Mouse (Mus musculus) embryonic facial prominence, embryonic 10.5 days (tissue): ENCODE data around the gene Tmem236. TPM values are rescaled to one million over a fixed set of nuclear protein-coding genes. Genes with fewer than 3 reads are reported as not detected.
"Not testable (repeated sequence)": the region's sequence is repeated elsewhere in the genome, so short reads cannot be mapped to it uniquely, and the experiment has no call there.

ENCODE experiments used
- DNase-seq: peaks from one replicate; pipeline ENCODE4 v3.0.0-alpha.2; 2017; ENCODE audit warnings: low spot score
- H3K27ac ChIP-seq: fragments of 300-500 bp; sonication (generic); replicated peaks from 2 replicates; pipeline ENCODE4 v1.5.1; 2016; ENCODE audit warnings: mild to moderate bottlenecking
- H3K27me3 ChIP-seq: fragments of 300-500 bp; sonication (generic); replicated peaks from 2 replicates; pipeline ENCODE4 v1.6.1; 2016; ENCODE audit warnings: low read depth, mild to moderate bottlenecking; ENCODE audit not compliant: poor library complexity, severe bottlenecking
- H3K36me3 ChIP-seq: fragments of 300-500 bp; sonication (generic); replicated peaks from 2 replicates; pipeline ENCODE4 v1.6.1; 2016; ENCODE audit warnings: mild to moderate bottlenecking, moderate library complexity
- H3K4me1 ChIP-seq: fragments of 300-500 bp; sonication (generic); 2 replicates; pipeline ENCODE4 v1.6.1; 2016
- H3K4me3 ChIP-seq: fragments of 300-500 bp; sonication (generic); 2 replicates; pipeline ENCODE4 v1.5.1; 2016; ENCODE audit warnings: mild to moderate bottlenecking, moderate library complexity
- H3K9me3 ChIP-seq: fragments of 300-500 bp; sonication (generic); 2 replicates; pipeline ENCODE4 v1.6.1; 2016; ENCODE audit warnings: mild to moderate bottlenecking
- WGBS: fragments of 180-500 bp; shearing (Covaris S2); methylation state at CpG from one replicate; pipeline ENCODE4 v1.1.7; 2016; 5-methylcytosine and 5-hydroxymethylcytosine counted together
- polyA plus RNA-seq: library from polyadenylated mRNA; unstranded; fragments of >200 nt; fragmentation: Nextera tagmentation; extraction: Ambion mirVana; gene quantifications from 2 replicates; pipeline ENCODE4 v1.2.1, GENCODE M21; 2016

Tmem236 gene
- polyA plus RNA-seq, 1 experiment from 2014 or later, result not detected

DNA sequence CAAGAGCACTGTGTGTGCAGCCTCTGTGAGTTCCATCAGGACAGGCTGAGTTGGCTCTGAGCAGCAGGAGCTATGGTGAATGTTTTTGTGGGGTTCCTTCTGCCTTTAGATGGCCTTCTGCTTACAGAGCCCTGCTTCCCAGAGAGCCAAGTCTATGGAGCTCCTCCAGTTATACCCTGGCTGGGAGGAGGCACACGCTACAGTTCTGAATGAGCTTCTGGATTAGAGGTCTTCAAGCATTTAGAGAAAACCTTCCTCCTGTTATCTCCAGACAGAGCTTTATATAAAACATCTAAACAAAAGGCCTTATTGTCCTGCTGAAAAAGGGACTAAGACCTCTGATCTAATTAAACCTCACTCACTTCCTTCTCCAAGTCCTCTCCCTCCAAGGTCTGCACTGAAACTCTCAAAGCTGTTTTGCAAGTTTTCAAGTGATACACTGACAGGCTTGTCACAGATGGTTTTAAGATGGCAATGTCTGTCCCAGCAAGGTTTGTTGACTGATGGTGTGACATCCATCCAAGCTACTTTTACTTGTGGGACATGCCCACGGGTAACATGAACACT lies 26.6 kb downstream of the Tmem236 start:
- not testable (repeated sequence) for DNase-seq, H3K36me3 ChIP-seq, H3K4me1 ChIP-seq, H3K9me3 ChIP-seq, H3K27me3 ChIP-seq, H3K27ac ChIP-seq, H3K4me3 ChIP-seq
- WGBS, result 50% methylated on average over 1 of the region's 2 CpGs

DNA sequence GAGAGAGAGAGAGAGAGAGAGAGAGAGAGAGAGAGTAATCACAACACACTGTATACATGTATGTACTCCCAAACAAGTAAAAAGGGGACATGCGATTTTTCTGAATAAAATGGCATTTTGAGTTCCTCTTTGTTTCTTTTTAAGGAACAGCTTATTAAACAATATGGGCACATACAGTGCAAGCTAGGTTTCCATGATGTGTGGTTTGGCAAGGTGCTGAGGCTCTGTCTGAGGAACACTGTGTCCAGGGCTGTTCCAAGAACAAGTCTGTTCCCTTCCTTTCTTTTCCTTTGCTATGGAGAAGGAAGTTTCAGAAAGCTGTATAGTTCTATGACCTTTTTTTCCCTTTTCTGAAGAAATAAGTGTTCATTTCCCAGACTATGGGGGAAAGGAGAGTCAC lies 30.0 kb downstream of the Tmem236 start:
- Histone ChIP-seq H3K36me3 (no peaks in the 10 kb centered on the region), H3K27ac (no peak overlapping the region), H3K9me3 (no peaks in the 10 kb centered on the region), H3K4me3 (no peak overlapping the region), H3K27me3 (no peaks in the 10 kb centered on the region), H3K4me1 (no peaks in the 10 kb centered on the region)
- no peak for DNase-seq
- WGBS, result 93% methylated on average over 1 of the region's 1 CpGs

DNA sequence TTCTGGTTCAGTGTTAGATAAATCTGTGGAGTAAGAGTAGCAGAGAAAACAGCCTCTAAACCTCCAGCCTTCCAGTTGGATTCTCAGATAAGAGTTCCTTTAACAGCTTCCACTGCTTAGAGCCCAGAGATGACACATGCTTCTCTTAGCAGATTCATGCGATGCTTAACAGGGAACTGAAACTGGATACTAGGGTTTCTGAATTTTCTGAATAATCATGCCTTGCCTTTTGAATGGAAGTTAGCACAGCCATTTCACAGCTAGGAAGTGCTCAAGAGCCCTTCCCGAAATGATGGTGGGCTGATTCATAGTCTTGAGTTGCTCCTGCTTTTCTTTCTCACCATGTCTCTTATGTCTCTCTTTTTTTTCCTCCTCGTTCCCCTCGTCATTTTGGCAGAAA lies 32.5 kb downstream of the Tmem236 start:
- Histone ChIP-seq H3K4me1 (no peaks in the 10 kb centered on the region), H3K27ac (no peak overlapping the region), H3K36me3 (no peaks in the 10 kb centered on the region), H3K27me3 (no peaks in the 10 kb centered on the region), H3K4me3 (no peak overlapping the region), H3K9me3 (no peaks in the 10 kb centered on the region)
- 80% methylated on average over 4 of the region's 4 CpGs for WGBS
- no peak for DNase-seq

DNA sequence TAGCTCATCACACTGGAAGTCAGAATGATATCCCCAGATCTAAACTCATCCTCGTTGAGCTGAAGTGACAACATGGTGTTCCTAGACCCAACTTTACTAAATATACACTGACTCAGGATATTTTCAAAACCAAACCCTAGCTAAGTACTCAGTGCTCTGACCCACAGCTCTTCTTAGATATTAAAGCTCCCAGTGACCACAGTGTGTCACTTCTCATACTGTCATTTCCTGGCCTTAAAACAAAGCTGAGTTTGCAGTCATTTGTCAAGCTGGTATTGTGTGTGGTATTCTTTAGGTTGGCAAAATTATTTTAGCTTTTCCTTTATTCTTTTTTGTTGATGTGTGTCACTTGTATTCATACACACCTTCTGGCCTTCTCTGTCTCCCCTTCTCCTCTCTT lies 36.4 kb downstream of the Tmem236 start:
- Histone ChIP-seq H3K36me3 (no peaks in the 10 kb centered on the region), H3K9me3 (no peaks in the 10 kb centered on the region), H3K4me3 (no peak overlapping the region), H3K27ac (no peak overlapping the region), H3K4me1 (no peaks in the 10 kb centered on the region), H3K27me3 (no peaks in the 10 kb centered on the region)
- DNase-seq, result no peak
- 90% methylated on average over 1 of the region's 1 CpGs for WGBS

DNA sequence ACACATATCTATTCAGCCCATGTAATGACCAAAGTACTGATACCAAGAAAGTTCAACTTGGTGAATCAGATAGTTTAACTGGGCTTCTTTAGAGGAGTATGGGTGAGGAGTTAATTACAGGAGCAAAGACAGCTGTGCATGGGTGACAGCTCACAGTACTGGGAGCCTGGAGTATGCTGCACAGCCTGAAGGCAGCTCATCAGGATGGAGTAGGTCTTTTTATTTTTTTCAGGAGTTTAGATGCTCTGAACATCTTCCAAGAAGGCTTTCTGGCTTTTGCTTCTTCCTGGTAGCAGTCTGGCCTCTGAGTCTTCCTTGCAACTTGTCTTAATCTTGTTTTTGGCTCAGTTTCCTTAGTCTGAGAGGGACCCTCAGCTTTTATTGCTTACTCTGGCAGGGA lies 37.3 kb downstream of the Tmem236 start:
- no peak for DNase-seq
- Histone ChIP-seq H3K27me3 (no peaks in the 10 kb centered on the region), H3K36me3 (no peaks in the 10 kb centered on the region), H3K4me3 (no peak overlapping the region), H3K9me3 (no peaks in the 10 kb centered on the region), H3K4me1 (no peaks in the 10 kb centered on the region), H3K27ac (no peak overlapping the region)

DNA sequence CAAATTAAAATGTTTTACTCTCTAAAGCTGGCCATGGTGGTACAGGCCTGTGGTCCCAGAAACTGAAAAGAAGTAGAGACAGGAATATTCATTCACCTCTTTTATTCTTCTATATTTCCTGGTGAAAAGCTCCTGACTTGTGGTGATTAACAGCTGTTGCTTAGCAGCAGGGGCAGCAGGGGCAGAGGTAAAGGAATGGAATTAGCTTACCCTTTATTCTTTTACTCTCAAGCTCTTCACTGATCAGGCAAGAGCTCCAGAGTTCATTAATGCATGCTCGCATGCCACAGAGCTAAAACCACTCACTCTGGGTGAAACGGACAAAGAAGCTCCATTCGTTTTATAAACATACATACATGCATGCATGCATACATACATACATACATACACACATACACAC lies 40.4 kb downstream of the Tmem236 start:
- DNase-seq, result no peak
- H3K9me3 ChIP-seq, result no peaks in the 10 kb centered on the region
- no peak overlapping the region for H3K27ac ChIP-seq
- H3K4me1 ChIP-seq, result no peaks in the 10 kb centered on the region
- WGBS, result 44% methylated on average over 3 of the region's 3 CpGs
- H3K36me3 ChIP-seq, result no peaks in the 10 kb centered on the region
- no peaks in the 10 kb centered on the region for H3K27me3 ChIP-seq
- no peak overlapping the region for H3K4me3 ChIP-seq

DNA sequence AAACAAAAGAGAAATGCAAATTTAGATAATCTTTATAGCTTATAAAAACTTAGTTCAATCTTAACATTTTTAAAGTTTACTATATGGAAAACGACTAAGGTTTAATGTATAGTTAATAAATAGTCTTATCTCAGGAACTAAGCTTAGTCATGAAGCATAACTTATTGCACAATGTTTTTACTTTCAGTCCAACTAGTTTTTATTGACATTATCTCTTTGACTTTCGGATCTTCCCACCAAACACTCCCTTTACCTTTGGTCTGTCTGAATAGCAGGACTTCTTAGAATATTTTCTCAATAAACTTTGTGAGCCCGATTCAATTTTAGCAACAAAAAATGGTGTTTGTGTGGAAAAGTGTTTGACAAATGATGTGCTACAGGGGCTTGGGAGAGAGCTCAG lies 42.3 kb downstream of the Tmem236 start:
- 88% methylated on average over 3 of the region's 3 CpGs for WGBS
- Histone ChIP-seq H3K27ac (no peak overlapping the region), H3K9me3 (no peaks in the 10 kb centered on the region), H3K27me3 (no peaks in the 10 kb centered on the region), H3K4me1 (no peaks in the 10 kb centered on the region), H3K36me3 (no peaks in the 10 kb centered on the region), H3K4me3 (no peak overlapping the region)
- DNase-seq, result no peak

DNA sequence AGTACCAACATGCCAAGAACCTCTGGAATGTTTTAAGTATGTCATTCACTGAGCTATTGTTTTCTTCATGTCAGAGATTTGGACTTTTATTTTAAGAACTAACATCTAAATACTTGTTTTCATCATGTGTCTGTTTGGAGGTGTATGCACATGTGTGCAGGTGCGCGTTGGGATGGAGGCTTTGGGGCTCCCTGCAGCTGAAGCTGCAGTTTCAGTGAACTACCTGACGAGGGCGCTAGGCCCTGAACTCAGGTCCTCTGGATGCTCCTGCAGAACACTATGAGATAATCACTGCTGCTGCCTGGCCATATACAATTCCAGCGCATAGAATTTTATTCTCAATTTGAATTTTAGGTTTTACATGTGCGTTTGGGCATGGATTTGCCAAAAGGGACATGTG lies 43.8 kb downstream of the Tmem236 start:
- no peak for DNase-seq
- no peak overlapping the region for H3K4me3 ChIP-seq
- no peak overlapping the region for H3K27ac ChIP-seq
- H3K36me3 ChIP-seq, result no peaks in the 10 kb centered on the region
- H3K27me3 ChIP-seq, result no peaks in the 10 kb centered on the region
- H3K4me1 ChIP-seq, result no peaks in the 10 kb centered on the region
- WGBS, result 76% methylated on average over 6 of the region's 6 CpGs
- no peaks in the 10 kb centered on the region for H3K9me3 ChIP-seq

DNA sequence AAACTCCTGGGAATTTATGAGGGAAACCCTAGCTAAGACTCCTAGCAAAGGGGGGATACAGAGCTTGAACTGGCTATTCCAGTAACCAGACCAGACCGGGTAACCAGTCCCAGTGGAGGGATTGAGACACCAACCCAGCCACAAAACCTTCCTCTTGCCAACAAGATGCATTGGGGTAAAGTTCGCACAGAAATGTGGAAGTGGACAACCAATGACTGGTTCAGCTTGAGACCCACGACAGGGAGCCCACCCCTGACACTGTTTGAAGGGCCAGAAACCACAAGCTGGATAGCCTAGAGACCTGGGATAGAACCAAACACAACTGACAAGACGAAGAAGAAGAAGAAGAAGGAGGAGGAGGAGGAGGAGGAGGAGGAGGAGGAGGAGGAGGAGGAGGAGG lies 50.1 kb downstream of the Tmem236 start:
- H3K4me3 ChIP-seq, result no peak overlapping the region
- no peak for DNase-seq
- no peaks in the 10 kb centered on the region for H3K27me3 ChIP-seq
- no peak overlapping the region for H3K27ac ChIP-seq
- H3K9me3 ChIP-seq, result no peaks in the 10 kb centered on the region
- H3K4me1 ChIP-seq, result no peaks in the 10 kb centered on the region
- no peaks in the 10 kb centered on the region for H3K36me3 ChIP-seq
- 80% methylated on average over 4 of the region's 4 CpGs for WGBS

DNA sequence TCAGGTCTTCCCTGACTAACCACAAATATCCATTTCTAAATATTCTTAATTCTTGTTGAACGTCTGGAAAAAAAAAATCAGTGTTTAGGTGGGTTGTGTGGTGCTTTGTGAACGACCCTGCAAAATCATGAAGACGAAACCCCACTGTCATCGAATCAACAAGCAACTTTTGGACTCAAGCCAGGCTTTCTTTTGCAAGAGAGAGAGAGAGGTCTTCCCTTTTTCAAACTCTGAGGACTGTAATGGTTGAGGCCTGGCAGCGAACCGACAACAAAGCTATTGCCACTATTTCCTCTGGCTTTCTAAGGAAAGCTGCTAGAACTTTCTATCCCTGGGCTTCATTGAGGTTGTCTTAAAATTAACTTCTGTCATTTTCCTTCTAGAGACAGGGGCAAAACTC lies 54.2 kb downstream of the Tmem236 start:
- no peak for DNase-seq
- Histone ChIP-seq H3K36me3 (no peaks in the 10 kb centered on the region), H3K27ac (no peak overlapping the region), H3K9me3 (no peaks in the 10 kb centered on the region), H3K4me3 (no peak overlapping the region), H3K4me1 (no peaks in the 10 kb centered on the region), H3K27me3 (no peaks in the 10 kb centered on the region)
- 86% methylated on average over 6 of the region's 6 CpGs for WGBS

DNA sequence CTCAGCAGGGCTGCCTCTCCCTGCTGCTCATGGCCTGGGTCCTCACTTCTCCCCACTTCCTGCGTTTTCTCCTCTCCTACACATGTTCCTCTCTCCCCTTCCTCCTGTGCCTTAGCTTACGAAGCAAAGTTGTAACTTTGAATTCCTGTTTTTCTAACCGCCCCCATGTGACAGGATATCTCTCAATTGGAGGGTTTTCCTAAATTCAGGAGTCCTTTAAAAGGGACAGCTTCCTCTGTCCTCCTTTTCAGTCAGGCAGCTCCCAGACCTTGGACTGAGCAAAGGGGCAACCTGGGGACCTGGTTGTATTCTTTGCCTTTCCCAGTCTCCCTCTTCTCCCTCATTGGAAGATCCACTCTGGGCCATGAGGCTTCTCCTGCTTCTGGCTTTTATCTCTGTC lies 54.8 kb downstream of the Tmem236 start, which contains the start of gene Mrc1:
TSS of gene Mrc1 (plus strand) at position 244 of the 400 bp plus-strand sequence.
- Histone ChIP-seq H3K27ac (no peak within 1 kb of the TSS), H3K9me3 (no peaks in the 10 kb centered on the region), H3K4me3 (no peak within 1 kb of the TSS), H3K4me1 (no peaks in the 10 kb centered on the region), H3K36me3 (no peaks in the 10 kb centered on the region), H3K27me3 (no peaks in the 10 kb centered on the region)
- WGBS, result 52% methylated on average over 3 of the region's 3 CpGs
- DNase-seq, result no peak

DNA sequence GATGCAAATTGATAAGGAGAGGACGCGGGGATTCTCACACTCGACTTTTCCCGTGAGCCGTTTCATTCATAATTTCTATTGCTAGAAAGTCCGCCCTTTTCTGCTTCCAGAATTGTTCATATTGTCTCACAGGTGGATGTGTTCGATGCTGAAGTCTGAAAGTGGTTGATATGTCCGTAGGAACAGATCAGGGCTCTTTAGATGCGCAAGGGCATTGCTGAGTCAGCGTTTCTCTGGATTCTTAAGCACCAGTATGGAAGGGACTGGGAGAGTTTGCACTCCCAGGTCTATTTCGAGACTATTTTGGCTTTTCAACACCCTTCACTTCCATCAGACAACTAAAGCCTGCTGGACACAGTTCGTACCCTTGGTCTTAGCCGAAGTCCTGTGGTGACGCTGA lies 55.7 kb downstream of the Tmem236 start:
- Histone ChIP-seq H3K36me3 (no peaks in the 10 kb centered on the region), H3K27ac (no peak overlapping the region), H3K9me3 (no peaks in the 10 kb centered on the region), H3K4me3 (no peak overlapping the region), H3K27me3 (no peaks in the 10 kb centered on the region), H3K4me1 (no peaks in the 10 kb centered on the region)
- no peak for DNase-seq
- 90% methylated on average over 14 of the region's 14 CpGs for WGBS

DNA sequence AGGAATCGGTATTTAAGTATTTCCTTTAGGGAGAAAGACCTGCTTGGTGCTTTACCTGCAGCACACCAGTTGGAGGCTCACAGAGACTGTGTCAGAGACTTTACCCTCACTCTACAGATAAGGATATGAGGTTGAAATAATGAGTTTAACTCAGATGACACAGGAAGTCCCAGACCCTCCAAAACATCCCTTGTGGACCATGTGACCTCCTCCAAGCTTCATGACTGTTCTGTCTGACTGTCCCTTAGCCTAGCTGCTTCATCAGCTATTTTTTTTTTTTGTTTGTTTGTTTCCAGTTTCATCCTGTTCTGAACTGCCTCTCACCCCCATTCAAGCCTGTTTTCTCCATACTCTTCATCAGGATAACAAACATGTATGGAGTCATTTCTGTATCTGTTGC lies 58.6 kb downstream of the Tmem236 start:
- DNase-seq, result no peak
- H3K4me3 ChIP-seq, result no peak overlapping the region
- no peak overlapping the region for H3K27ac ChIP-seq
- no peaks in the 10 kb centered on the region for H3K27me3 ChIP-seq
- no peaks in the 10 kb centered on the region for H3K36me3 ChIP-seq
- H3K4me1 ChIP-seq, result no peaks in the 10 kb centered on the region
- WGBS, result 88% methylated on average over 1 of the region's 1 CpGs
- no peaks in the 10 kb centered on the region for H3K9me3 ChIP-seq

DNA sequence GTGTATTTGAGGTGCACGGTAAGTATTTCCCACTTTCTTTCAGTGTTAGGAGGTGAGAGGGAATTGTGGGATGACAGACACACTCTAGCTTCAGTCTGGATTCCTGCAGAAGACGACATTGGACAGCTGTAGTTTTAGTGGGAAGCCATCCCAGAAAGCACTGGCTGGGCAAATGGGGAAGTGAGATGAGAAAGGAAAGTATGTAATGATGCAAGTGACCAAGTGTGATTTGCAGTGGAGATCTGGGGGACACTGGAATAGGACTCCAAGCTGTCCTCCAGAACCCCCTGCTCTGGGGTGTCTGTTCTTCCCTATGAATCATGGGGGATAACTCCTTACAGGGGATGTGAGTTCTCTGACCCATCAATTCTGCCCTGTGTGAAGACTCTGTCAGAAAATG lies 59.7 kb downstream of the Tmem236 start:
- no peaks in the 10 kb centered on the region for H3K27me3 ChIP-seq
- H3K4me3 ChIP-seq, result no peak overlapping the region
- 84% methylated on average over 2 of the region's 2 CpGs for WGBS
- no peaks in the 10 kb centered on the region for H3K9me3 ChIP-seq
- DNase-seq, result no peak
- H3K27ac ChIP-seq, result no peak overlapping the region
- no peaks in the 10 kb centered on the region for H3K36me3 ChIP-seq
- no peaks in the 10 kb centered on the region for H3K4me1 ChIP-seq
